Mouse (Mus musculus): ENCODE data around the gene Ndufb6. TPM values are rescaled to one million over a fixed set of nuclear protein-coding genes. Genes with fewer than 3 reads are reported as not detected.
"Not testable (repeated sequence)": the region's sequence is repeated elsewhere in the genome, so short reads cannot be mapped to it uniquely, and the experiment has no call there.

Ndufb6 gene
- polyA plus RNA-seq (2015; fragmentation: Nextera tagmentation; extraction: Ambion mirVana): 352 and 368 TPM in 2 replicates

DNA sequence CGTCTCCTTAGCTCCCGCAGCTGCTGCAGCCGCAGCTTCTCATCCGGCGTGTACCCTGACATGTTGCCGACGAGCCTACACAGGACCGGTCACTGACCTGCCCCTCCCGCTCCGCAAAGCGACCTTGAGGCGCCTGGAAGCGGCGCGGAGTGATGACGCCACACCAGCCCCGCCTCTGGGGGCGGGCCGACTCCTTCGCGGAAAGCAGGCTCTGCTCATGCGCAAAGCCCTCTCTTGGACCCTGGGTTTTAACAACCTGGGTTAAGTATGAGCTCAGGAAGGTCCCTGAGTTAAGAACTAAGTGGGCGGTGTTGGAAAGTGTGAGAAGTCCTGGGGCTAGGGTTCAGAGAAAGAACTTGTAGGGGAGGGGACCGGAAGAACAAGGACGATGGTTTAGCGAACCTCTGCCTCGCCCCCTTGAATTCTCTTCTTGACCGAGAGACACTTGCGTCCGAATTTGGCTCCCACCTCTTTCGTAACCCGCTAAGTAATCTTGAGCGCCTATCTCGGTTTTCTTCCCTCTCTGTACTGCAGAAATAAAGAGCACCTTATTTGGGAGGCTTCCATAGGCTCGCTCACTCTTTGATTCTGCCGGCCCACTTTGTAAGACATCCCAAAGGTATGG lies at the start of gene Ndufb6:
Ndufb6 (minus strand) TSS at position 146 of the 625 bp plus-strand sequence.
- DNase-seq (ENCODE audit: low spot score): peak; percentile 95

DNA sequence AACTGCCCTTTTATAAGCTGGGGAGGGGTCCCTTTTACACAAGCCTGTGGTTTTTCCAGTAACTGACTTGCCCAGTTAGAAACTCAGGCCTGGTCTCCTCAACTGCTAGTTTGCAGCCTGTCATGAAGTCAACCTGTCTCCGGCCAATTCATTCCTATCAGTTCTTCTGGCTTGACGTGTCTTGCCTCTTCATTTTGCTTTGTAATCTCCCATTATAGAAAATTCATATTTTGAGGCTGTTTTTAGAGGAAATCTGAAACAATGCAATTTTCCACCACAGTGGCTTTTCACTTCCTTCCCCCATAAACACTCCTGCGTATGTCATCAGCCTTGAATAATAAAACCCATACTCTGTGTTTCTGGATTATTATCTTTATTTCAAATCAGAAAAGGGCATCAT lies 47.9 kb upstream of the Ndufb6 start:
- no peak for DNase-seq (ENCODE audit: low spot score)

DNA sequence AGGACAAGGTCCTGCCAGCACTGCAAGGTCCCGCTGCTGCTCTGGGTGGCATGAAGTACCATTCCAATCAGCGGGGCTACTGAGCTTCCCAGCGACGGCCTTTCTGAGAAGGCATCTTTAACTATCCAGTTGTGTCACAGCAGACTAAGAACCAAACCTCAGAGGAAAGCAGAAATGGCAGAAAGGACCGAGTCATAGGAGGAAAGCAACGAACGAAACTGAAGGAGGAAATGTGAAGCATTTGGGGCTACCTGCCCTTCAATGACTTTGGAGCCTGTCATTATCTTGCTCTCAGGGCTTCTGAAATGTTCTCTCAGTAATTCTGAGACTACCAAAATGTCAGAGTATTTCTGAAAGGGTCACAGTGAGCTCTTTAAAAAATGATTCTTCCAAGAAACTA lies 45.4 kb upstream of the Ndufb6 start:
- no peak for DNase-seq (ENCODE audit: low spot score)

DNA sequence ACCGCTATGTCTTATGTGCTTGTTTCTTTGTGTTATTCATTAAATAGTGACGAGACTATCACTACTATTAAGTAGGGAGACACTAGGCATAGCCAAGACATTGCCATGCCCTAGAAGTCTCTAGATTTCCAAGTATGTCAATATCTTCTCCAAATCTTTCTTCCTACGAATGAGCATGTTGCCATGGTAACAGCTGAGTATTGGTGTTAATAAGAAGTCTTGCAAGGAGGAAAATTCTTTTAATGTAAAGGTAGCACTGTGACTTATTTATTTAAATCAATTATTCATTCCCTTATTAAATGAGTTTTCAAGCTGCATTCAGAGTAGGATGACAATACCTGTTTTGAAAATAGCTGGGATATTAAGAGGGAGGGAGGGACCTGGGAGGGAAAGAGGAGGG lies 38.2 kb upstream of the Ndufb6 start:
- DNase-seq (ENCODE audit: low spot score): no peak

DNA sequence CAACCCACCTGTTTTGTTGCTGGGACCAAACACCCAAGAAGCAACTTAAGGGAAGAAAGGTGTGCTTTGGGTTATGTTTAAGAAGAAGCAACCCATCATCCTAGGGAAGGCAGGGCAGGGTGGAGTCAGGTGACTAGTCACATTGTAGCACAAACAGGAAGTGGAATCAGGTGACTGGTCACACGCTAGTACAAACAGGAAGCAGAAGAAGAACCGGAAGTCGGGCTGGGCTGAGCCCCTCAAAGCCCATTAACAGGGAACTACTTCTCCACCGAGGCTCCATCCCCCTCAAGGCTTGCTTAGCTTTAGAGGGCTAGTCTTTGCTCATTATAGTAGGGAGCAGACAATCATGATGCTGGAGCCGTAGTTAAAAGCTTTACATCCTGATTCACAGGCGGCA lies 33.8 kb upstream of the Ndufb6 start:
- DNase-seq (ENCODE audit: low spot score): peak; percentile 17

DNA sequence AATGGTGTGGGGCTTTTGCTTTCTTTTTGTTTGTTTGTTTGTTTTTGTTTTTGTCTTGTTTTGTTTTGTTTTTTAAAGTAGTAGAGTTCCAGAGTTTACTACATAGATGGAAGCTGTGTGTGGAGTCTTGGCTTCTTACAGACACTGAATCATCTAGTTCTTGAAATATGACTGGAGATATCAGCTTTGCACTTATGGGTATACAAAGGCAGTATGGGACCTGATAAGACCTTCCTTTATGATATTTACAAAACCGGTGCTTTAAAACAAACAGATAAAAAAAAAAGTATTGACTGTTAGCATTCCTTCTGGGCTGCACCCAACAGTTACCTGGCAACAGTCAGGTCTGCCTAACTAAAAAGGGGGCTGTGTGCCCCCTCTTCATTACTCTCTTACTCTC lies 33.0 kb upstream of the Ndufb6 start:
- DNase-seq (ENCODE audit: low spot score): no peak

DNA sequence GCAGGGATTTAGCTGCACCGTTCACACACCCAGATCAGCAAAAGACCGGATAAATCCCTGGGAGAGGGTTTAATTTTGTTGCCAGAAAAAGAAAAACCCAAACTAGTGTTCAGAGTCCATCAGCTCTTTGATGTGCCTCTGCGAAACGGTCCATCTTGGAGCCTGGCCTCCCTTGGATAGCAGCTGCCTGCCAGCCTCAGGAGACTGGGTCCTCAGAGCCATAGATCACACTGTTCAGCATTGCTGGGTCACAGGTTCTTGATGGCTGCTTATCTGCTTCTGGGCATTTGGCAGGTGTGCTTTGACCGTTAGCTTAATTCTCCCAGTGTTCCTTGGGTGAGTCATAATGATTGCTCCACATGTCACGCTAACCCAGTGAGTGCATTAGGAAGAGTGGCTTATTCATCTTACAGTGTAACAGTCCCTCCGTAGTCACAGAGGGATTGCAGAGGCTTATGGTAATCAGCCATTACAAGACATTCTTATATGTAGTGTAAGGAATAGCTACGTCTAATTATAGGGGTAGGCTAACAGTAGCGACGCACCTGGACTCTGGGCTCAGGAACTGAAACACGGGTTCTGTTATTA lies 31.7 kb upstream of the Ndufb6 start:
- no peak for DNase-seq (ENCODE audit: low spot score)

DNA sequence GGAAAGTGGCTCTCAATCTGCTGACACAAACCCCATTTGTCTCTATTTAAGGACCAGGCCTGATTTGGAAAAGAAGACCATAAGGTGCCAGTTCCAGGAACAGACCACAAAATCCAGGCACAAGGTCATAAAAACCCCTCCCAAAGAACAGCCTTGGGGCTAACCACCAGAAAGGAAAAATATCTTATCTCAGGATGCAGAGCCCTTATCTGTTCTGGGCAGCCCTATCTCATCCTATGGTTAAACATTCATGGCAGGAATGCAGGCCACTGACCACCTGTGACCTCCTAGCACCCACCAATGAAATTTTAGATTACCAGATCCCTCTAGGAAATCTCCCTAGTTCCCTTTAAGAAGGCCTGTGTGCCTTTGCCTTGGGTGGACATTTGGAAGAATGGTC lies 30.5 kb upstream of the Ndufb6 start:
- no peak for DNase-seq (ENCODE audit: low spot score)

DNA sequence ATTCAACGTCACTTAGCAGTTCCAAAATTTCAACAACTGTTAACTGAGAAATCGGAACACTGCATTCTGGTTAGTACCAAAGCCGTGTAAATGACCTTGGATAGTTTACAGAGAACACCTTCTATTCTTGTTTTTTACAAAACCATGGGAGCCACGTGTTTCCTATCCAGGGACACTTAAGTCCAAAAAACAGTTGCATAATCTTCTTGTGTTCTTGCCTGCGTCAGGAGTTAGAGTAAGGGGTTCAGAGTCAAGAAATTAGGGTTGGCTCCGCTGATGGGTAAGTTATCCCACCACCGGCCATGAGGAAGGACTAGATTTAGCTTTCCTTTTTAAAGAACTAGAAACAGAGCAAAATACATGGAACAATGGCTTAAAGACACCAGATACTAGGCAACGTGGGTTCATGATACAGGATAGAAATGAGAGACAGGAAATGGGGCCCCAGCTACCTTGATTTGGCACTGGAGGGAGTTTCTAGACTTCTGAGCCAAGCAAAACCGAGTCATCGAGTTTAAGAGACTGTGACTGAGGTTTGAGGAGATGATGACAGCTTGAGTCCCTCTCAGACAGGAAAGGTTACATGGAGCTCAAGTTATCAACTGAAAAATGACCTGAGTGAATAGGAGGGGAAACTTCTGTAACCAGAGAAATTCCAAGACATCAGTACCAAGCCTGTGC lies 23.4 kb upstream of the Ndufb6 start:
- peak; percentile 49 for DNase-seq (ENCODE audit: low spot score)

DNA sequence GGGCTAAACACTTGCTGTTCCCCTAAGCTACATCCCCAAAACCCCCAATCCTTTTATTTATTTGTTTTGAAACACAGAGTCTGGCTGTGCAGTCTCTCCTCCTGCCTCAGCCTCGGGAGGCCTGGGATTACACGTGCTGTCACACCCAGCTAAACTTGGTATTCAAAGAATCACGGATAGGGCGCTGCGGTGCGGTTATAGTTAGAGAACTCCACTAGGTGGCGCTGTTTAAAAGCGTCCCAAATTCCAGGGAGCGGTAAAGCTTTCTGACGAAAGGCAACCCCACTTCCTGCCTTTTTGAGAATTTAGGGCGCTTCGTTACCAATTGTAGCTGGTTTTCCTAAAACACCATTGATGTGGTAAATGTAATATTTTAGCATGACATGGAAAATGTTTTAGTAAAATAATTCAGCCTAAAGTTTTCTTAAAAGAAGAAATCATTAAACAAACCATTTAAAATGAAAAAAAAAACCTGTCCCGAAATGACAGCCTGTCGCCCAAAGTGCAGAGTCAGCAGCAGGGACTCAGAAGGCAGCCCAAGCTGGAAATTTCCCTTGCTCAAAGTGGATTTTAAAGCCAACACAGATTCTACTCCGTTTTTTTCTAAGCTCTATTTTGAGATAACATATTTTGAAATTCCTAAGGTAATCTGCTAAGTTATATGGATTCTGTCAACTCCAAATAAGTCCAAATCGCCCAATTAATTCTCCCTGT lies 22.0 kb upstream of the Ndufb6 start:
- DNase-seq (ENCODE audit: low spot score): peak; percentile 84

DNA sequence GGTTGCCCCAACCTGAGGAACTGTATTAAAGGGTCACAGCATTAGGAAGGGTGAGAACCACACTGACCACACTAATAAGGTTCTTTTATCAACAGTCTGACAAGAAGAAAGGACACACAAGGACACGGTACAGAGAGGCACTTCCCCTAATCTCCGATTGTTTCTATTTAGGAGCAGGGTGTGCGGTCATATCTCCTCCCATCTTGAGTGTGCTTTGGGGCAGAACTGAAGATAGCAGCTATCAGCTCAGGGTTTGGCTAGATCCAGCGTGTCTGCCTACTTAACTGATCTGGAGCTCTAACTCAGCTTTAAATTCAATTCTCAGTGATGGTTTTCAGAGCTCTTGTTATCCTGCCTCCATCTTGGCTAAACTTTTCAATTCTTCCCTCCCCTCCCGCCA lies 19.9 kb upstream of the Ndufb6 start:
- DNase-seq (ENCODE audit: low spot score): no peak

DNA sequence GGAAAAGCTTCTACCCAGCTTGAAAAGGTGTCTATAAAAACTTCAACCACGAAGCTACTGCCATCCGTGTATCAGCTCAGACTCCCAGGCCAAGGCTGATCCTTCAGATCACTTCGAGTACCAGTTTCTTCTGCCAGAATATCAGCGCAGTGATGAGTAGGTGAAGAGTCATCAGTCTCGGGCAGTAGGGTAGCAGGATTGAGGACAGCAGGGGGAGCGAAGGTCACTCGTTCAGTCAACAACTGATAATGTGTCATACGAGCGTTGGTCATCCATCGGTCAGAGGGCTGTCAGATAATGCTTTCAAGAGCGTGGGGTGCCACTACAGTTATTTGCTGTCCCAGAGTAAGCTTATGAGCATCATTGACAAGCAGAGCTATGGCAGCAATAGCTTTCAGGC lies 12.3 kb upstream of the Ndufb6 start:
- DNase-seq (ENCODE audit: low spot score): not testable (repeated sequence)

DNA sequence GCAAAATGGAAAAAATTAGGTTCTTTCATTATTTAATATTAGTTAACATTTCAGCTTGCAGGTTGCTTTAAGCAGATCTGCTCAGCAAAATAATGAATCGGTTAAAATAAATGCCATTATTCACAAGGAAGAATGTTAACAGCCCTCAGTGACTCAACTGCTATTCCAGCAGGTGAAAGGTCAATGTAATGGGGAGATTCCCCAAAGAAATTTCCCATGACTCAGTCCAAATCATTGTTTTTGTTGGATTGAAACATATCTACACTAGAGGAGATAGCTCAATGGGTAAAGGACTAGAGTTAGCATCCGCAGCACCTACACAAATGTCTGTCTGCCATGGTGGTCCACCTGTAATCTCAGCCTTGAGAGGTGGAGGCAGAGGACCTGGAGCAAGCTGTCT lies 9.8 kb upstream of the Ndufb6 start:
- DNase-seq (ENCODE audit: low spot score): no peak

DNA sequence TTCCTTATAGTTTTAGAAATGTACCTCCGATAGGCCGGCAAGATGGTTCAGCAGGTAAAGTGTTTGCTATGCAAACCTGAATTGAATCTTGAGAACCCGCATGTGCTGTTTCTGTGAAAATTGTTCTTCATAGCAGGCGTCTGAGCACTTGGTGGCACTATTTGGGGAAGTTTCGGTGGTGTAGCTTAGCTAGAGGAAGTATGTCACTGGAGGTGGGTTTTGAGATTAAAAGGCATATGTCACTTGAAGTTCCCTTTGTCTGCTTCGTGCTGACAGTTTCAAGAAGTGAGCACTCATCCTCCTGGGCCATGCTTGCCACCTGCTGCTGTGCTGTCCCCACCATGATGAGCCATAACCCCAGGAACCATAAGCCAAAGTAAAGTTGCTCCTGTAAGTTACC lies 8.2 kb upstream of the Ndufb6 start:
- peak; percentile 40 for DNase-seq (ENCODE audit: low spot score)

DNA sequence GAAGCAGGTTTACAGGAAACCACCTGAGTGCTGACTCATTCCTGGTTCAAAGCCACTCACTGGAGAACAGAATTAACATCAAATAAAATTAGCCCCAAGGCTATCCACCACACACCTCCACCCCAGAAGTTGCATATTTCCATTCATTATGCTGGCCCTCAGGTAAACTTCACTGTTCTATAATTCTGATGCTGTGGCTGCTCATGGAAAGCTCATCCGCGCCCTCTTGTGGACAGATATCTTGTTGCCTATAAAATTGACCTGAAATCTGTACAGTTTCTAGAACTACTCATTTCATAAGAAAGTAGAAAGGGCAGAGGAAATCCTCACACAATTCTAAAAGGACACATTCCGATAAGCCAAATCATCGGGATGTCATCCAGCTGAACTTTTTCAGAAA lies 6.4 kb upstream of the Ndufb6 start:
- DNase-seq (ENCODE audit: low spot score): peak; percentile 74

DNA sequence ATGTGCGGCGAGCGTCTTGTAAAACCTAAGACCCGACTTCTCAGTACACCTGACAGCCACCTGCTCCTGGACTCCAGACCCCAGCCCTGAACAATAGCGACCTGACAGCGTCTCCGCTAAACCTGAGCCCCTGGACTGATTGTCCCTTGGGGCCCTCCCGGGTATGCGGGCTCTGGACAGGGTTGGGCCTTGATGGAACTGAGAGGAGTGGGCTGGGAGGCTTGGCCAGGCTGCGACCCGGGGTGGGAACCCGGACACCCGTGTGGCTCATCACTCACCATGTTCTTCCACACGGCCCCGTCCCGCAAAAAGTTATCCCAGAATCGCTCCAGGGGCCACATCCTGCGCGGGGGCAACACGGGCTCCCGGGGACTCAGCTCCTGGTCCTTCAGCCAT lies 343 bp downstream of the Ndufb6 start:
- DNase-seq (ENCODE audit: low spot score): no peak

DNA sequence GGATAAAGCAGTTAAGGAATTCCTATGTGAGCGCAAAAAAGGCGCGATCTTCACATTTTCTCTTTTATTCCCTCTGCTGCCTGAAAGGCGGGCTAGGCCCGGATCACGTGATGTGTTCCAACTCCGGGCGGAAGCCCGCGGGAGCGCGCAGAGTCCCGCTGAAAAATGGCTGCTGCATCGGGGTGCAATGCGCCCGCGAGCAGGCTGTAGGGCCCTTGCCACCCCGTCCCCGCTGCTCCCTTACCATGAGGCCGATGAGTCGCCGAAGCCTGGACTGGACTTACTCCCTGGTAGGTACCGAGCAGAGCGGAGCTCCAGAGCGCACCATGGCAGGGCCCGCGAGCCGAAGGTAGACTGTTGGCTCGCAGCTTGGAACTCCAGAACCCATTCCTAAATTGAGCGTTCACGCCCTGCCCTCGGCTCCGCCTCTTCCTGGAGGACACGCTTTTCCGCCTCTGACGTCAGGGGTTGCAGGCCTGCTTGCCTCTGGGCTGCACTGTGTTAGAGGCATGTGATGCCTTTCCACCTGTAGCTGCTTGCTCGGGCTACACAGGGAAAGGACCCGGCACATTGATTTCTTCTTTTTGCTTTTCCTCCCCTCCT lies 9.7 kb downstream of the Ndufb6 start, which contains the start of the genes Smim27 and Topors:
Smim27 (plus strand) TSS at position 150 of the 603 bp plus-strand sequence.
Topors (minus strand) TSS at position 421 of the 603 bp plus-strand sequence.
- peak; percentile 96 for DNase-seq (ENCODE audit: low spot score)

DNA sequence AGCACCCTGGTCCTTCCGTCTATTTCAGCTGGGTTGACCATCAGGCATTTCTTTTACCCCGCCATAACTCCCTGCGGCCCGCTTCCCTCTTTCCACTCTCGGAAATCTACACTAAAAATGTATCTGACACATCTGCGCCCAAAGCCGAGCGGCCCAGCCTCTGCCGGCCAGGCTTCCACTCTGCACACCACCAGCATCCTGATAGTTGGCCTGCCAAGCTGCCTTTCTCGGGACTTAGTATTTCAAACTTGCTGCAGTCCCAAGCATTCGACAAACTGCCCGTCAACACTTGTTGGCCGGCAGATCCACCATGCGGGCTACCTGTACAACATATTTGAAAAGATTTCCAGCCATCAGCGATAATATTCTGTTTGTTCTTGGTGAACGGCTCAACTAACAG lies 10.4 kb downstream of the Ndufb6 start:
- no peak for DNase-seq (ENCODE audit: low spot score)

DNA sequence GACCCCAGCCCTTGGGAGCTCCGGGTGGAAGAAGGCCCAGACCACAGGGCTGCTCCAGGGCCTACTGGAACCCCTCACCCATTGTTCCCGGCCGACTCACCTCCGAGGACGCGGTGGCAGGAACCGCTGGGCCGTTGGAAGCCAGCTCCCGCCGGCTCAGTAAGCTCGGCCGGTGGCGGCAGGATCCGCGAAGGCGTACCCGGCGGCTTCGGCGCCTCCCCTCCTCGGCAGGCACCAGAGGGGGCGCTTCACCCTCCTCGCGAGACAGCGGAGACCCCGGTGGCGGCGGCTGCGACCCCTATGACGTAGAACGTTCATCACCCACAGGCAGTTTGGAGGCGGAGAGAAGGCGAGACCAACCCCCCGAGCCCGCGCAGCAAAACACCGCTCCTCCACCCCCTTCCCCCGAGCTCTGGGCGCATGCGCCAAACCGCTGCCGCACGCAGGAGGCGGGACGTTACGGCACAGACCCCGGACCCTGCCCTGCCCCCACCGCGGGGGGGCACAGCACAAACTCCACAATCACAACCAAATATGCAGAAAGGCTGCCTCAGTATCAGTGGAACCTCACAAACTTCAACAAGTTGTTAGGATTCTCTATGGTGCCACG lies 10.9 kb downstream of the Ndufb6 start:
- DNase-seq (ENCODE audit: low spot score): peak; percentile 97

DNA sequence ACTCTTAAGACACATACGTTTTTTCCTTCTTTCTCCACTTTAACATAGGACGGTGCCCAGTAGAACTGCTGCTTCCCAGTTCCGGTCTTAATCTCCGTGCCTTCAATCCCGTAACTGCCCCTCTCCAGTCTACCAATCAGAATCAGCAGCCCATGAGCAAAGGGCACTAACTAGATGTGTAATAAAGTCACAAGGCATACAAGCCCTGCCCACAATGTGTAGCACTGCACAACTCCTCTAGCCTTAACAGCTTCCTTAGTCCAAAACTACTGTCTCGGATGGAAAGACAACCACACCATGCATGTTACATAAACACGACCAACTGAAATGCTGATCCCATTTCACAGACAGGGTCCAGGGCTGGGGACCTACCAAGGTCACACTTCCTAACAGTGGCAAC lies 11.5 kb downstream of the Ndufb6 start:
- no peak for DNase-seq (ENCODE audit: low spot score)

DNA sequence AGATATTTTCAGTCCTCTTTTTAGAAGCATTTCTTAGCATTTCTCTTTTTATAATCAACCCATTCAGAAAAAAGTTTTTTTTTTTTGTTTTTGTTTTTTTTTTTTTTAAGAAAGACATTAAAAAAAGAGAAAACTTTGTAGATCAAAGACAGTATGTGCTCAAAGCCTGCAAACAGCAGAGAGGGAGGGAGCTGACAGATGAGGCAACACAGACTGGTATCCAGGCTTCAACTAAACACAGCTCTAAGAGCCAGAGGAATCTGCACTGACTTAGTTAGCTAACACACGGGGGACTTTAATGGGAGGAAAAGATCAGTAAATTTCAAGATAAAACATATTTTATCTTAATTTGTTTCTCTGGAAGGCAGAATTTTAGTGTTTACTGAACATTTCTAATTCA lies 14.9 kb downstream of the Ndufb6 start:
- DNase-seq (ENCODE audit: low spot score): no peak

All from thymus, postnatal 0 days (tissue).